Mouse (Mus musculus): ENCODE measurements around the gene Golga4. TPM values are rescaled to one million over a fixed set of nuclear protein-coding genes. Genes with fewer than 3 reads are reported as not detected.
A peak's percentile ranks its signal among the peaks of the same experiment; 100 is the strongest.

Gene Golga4
- 56.5 and 58.7 TPM in 2 replicates for polyA plus RNA-seq (2015; fragmentation: Nextera tagmentation; extraction: Ambion mirVana)

DNA sequence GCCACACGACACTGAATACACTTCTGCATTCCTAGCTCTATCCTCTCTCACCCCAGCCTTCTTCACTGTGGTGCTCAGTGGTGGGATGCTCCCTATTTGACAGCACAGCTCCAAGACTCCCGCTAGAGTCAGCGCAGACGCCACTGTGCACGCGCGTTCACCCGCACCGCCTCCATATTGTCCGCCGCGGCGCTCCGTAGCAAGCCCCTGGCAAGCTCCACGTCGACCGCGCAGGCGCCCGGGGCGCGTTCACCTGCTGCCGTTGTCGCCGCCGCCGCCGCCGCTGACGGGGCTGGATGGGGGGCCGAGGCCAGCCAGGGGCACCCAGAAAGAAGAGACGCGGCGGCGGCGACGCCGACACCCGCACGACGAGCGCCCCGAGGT lies at the start of gene Golga4:
TSS of gene Golga4 (plus strand) at position 248 of the 384 bp plus-strand sequence.
- Histone ChIP-seq H3K27ac (peak within 1 kb of the TSS; percentile 82), H3K27me3 (no peaks in the 10 kb centered on the region), H3K36me3 (no peaks in the 10 kb centered on the region), H3K4me3 (replicated peaks) (peak within 1 kb of the TSS; percentile 94), H3K4me1 (peaks cover 48% of the 10 kb centered on the region), H3K4me2 (peak within 1 kb of the TSS; percentile 95), H3K9me3 (replicated peaks) (no peaks in the 10 kb centered on the region), H3K9ac (peak within 1 kb of the TSS; percentile 93)
- under 1% methylated on average over 43 of the region's 43 CpGs for WGBS
- ATAC-seq (replicated peaks; ENCODE audit: low FRiP score), result peak; percentile 80

DNA sequence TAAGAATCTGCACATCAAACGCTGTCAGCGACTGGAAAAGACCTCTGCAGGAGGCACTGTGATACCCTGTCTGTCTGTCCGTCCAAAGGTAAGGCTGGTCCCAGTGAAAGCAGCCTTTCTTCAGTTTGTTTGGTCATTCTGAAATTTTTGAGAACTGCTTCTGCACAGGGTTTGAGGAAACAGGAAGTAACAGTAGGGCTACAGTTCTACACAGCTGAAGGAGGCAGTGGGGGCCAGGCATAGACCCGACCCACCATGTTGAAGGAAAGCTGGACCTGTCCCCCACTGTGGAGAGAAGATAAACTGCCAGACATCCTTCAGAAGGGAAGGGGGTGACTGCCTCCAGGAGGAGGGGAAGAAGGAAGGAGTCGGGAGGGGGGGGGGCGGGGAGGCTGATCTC lies 49.7 kb upstream of the Golga4 start:
- Histone ChIP-seq H3K36me3 (no peaks in the 10 kb centered on the region), H3K27ac (no peak overlapping the region), H3K27me3 (peaks cover 5% of the 10 kb centered on the region; the same call in 1 of the 2 replicates), H3K9me3 (replicated peaks) (no peaks in the 10 kb centered on the region), H3K4me1 (no peaks in the 10 kb centered on the region), H3K4me3 (replicated peaks) (no peak overlapping the region), H3K9ac (no peak overlapping the region), H3K4me2 (no peak overlapping the region)
- no peak for ATAC-seq (replicated peaks; ENCODE audit: low FRiP score)
- WGBS, result 48% methylated on average over 6 of the region's 6 CpGs

DNA sequence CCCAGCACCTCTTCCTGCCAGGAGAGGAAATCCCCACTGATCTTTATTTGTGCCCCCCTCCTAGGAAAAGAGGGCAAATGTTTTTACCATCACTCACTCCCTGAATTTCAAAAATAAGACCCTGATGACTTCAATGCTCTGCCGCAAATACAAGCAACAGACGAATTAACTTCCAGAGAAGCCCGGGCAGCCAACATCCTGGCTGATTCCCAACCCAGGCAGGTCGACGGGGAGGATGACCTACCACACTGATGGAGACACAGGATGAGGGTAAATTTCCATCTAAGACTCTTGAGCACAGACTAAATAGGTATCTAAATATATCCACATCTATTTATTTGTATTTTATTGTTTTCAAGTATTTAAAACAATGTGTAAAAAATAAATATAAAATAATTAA lies 48.0 kb upstream of the Golga4 start:
- Histone ChIP-seq H3K27ac (no peak overlapping the region), H3K9ac (no peak overlapping the region), H3K9me3 (replicated peaks) (no peaks in the 10 kb centered on the region), H3K36me3 (no peaks in the 10 kb centered on the region), H3K4me2 (no peak overlapping the region), H3K4me3 (replicated peaks) (no peak overlapping the region), H3K27me3 (peaks cover 8% of the 10 kb centered on the region; the same call in 1 of the 2 replicates), H3K4me1 (no peaks in the 10 kb centered on the region)
- no peak for ATAC-seq (replicated peaks; ENCODE audit: low FRiP score)
- WGBS, result 6% methylated on average over 5 of the region's 5 CpGs

DNA sequence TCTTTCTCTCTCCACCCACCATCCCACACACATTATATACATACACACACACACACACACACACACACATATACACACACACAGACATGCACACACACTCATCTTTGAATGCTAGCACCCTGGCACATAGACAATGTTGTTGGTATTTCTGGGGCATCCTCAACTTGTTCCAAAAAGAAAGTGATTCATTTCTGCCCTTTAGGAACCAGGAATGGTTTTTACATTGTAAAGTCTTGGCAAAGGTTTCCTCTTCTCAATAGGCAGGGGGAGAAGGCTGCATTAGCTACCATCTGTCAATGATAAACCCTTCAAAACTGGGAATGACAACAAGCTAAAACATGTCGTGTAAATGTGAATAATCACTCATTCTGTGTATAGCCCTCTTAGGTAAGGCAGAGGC lies 42.0 kb upstream of the Golga4 start:
- peaks cover 50% of the 10 kb centered on the region for H3K27me3 ChIP-seq
- 82% methylated on average over 1 of the region's 1 CpGs for WGBS

DNA sequence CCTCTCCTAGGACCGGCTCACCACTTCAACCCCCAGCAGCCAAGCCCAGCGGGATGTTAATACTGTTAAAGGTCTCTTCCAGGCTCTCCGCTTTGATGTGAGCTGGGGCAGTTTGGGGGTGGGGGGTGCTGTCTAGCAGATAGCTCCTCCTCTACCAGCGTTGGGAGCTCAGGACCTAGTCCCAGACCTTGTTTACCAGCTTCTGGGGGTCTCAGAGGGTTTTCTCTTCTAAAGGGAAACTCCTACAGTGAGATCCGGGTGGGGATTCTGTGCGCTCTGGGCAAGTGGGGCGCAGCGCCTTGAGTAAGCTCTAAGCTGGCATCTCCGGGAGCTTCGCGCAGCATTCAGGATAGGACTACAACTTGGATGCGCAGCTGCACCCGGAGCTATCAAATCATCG lies 37.8 kb upstream of the Golga4 start:
- Histone ChIP-seq H3K9ac (no peak overlapping the region), H3K4me2 (0 out of 2 replicates have a peak overlapping the region, but pooled peaks have one; percentile 25), H3K27me3 (peaks cover 89% of the 10 kb centered on the region), H3K4me1 (peaks cover 9% of the 10 kb centered on the region), H3K4me3 (replicated peaks) (no peak overlapping the region), H3K27ac (no peak overlapping the region), H3K9me3 (replicated peaks) (no peaks in the 10 kb centered on the region), H3K36me3 (no peaks in the 10 kb centered on the region)
- ATAC-seq (replicated peaks; ENCODE audit: low FRiP score), result no peak
- 2% methylated on average over 14 of the region's 14 CpGs for WGBS

More for the DNA sequence above, 42.0 kb upstream of the Golga4 start:
- H3K27ac ChIP-seq, result no peak overlapping the region
- no peak overlapping the region for H3K9ac ChIP-seq
- H3K4me2 ChIP-seq, result no peak overlapping the region
- no peaks in the 10 kb centered on the region for H3K36me3 ChIP-seq
- H3K4me1 ChIP-seq, result peaks cover 3% of the 10 kb centered on the region; the same call in 1 of the 2 replicates
- ATAC-seq (replicated peaks; ENCODE audit: low FRiP score), result no peak
- H3K9me3 ChIP-seq (replicated peaks), result no peaks in the 10 kb centered on the region
- H3K4me3 ChIP-seq (replicated peaks), result no peak overlapping the region

DNA sequence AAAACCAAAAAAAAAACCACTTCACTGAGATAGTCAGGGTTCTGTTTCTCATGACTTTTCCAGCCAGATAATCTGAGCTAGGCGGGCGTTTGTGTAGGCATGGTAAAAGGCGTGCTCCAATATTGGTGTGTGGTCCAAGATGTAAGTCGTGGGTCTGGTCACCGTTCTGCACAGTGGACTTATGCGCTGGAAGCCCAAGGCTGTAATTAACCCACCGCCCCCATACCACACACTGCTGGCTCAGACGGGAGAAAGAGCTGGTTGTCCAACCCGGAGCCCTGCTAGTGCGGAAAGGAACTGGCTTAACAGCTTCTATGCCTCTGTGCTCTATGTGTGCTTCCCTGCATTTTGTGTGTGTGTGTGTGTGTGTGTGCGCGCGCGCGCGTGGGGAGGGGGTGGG lies 36.8 kb upstream of the Golga4 start:
- no peak overlapping the region for H3K4me3 ChIP-seq (replicated peaks)
- no peak overlapping the region for H3K27ac ChIP-seq
- no peaks in the 10 kb centered on the region for H3K9me3 ChIP-seq (replicated peaks)
- no peak overlapping the region for H3K9ac ChIP-seq
- 8% methylated on average over 16 of the region's 16 CpGs for WGBS
- peaks cover 89% of the 10 kb centered on the region for H3K27me3 ChIP-seq
- H3K4me1 ChIP-seq, result peaks cover 9% of the 10 kb centered on the region
- no peaks in the 10 kb centered on the region for H3K36me3 ChIP-seq
- H3K4me2 ChIP-seq, result 0 out of 2 replicates have a peak overlapping the region, but pooled peaks have one; percentile 25
- no peak for ATAC-seq (replicated peaks; ENCODE audit: low FRiP score)

DNA sequence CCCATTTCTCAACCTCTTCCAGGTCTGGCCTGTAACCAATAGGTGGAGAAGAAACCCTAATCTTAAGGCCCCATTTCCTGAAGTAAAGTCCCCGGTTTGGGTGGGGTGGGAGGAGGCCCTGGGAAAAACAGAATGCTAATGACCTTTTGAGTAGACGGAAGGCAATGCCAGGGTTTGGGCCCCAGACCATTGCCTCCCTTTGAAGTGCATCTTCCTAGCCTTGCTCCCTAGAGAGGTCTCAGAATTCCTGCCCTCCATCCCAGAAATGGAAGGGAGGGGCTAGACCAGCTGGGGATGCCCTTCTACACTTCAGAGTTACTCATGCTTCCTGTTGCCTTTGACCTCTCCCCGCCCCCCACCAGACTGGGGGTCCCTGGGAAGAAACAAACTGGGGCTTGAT lies 34.8 kb upstream of the Golga4 start:
- Histone ChIP-seq H3K36me3 (no peaks in the 10 kb centered on the region), H3K9me3 (replicated peaks) (no peaks in the 10 kb centered on the region), H3K27ac (no peak overlapping the region), H3K4me2 (no peak overlapping the region), H3K4me3 (replicated peaks) (no peak overlapping the region), H3K9ac (no peak overlapping the region), H3K27me3 (peaks cover 96% of the 10 kb centered on the region), H3K4me1 (peaks cover 12% of the 10 kb centered on the region)
- no peak for ATAC-seq (replicated peaks; ENCODE audit: low FRiP score)
- WGBS, result 15% methylated on average over 3 of the region's 3 CpGs

DNA sequence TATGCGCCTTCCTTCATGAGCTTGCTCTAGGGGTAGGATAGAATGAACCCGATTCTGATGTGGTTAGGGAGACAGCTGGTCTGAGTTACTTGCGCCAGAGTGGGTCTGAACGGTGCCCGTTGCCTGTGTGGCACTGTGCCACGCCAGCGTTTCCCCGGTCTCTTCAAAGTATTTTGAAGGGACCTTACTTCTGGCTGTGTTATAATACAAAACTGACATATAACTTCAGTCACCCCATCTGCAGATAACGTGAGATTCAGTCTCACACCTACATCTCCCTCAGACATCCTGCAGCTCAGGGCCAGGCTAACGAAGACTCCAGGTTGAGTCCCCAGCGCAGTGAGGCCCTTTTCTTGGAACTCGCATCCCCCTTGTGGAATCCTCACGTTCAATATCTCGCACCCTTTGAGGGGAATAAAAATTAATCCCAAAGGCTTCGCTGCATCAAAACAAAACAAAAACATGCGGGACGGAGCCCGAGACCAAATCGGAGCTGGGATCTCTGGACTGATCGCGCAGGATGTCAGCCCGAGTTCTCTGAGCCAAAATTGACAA lies 29.8 kb upstream of the Golga4 start:
- no peak overlapping the region for H3K9ac ChIP-seq
- H3K4me1 ChIP-seq, result peaks cover 34% of the 10 kb centered on the region
- peak overlapping the region; percentile 48 for H3K4me3 ChIP-seq (replicated peaks)
- peak overlapping the region; percentile 79; the same call in 1 of the 2 replicates for H3K4me2 ChIP-seq
- H3K36me3 ChIP-seq, result no peaks in the 10 kb centered on the region
- no peak overlapping the region for H3K27ac ChIP-seq
- H3K27me3 ChIP-seq, result peaks cover 96% of the 10 kb centered on the region
- 2% methylated on average over 22 of the region's 22 CpGs for WGBS
- no peaks in the 10 kb centered on the region for H3K9me3 ChIP-seq (replicated peaks)
- ATAC-seq (replicated peaks; ENCODE audit: low FRiP score), result no peak

DNA sequence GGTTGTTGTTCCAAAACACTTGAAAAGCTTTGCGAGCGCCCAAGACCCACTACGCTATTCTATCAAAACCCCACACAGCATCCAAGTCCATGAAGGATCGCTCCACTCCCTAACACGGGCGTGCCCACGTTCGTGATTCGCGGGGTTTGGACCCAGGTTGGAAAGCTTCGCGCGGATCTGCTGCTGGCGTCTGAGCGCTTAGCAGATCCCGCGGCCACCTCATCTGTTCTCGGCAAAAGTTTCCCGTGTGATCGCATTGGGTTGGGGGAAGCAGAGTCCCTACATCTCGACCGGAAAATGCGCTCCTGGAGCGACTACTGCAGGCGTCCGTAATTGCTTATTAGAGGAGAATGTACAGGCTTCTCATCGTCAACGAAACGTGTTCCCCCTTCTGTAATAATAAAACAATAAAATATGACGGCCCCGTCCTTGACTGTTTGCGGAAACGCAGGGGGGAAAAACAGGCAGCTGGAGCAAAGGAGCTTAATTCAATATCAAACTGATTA lies 29.2 kb upstream of the Golga4 start:
- peaks cover 96% of the 10 kb centered on the region for H3K27me3 ChIP-seq
- H3K4me1 ChIP-seq, result peaks cover 34% of the 10 kb centered on the region
- H3K9me3 ChIP-seq (replicated peaks), result no peaks in the 10 kb centered on the region
- H3K4me2 ChIP-seq, result peak overlapping the region; percentile 79
- H3K36me3 ChIP-seq, result no peaks in the 10 kb centered on the region
- no peak overlapping the region for H3K9ac ChIP-seq
- no peak overlapping the region for H3K27ac ChIP-seq
- peak overlapping the region; percentile 48 for H3K4me3 ChIP-seq (replicated peaks)
- under 1% methylated on average over 33 of the region's 33 CpGs for WGBS
- ATAC-seq (replicated peaks; ENCODE audit: low FRiP score), result no peak

DNA sequence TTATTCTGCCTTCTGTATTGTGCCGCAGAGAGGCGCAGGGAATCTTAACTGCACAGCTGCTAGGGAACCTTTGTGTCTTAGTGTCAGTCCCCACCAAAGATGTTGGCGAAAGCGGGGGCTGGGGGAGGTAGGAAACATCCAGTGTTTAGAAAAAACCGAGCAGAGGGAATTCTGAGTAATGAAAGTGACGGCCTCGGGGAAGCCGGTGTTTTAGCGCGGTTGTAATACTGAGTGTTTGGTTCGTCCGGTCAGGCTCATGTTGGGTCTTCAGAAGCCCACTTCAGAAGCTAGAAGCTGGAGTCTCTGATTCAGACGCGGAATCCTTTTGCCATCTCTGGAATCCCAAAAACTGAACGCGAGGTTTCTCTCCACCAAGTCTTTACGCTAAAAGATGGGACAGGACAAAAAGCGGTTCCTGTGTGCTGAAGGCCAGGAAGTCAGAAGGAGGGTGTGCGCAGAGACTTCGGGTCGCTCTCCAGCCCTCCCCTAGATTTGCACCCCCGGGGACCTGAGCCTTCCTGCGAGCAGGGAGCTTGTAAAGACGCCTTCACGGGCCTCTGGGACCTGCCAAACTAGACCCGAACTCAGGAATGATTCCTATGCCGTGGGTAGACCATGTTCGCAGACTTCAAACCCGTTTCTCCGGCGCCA lies 28.7 kb upstream of the Golga4 start:
- Histone ChIP-seq H3K27me3 (peaks cover 96% of the 10 kb centered on the region), H3K4me3 (replicated peaks) (peak overlapping the region; percentile 48), H3K36me3 (no peaks in the 10 kb centered on the region), H3K9me3 (replicated peaks) (no peaks in the 10 kb centered on the region), H3K27ac (no peak overlapping the region), H3K4me2 (peak overlapping the region; percentile 79), H3K9ac (no peak overlapping the region), H3K4me1 (peaks cover 34% of the 10 kb centered on the region)
- ATAC-seq (replicated peaks; ENCODE audit: low FRiP score), result no peak
- WGBS, result under 1% methylated on average over 31 of the region's 31 CpGs

DNA sequence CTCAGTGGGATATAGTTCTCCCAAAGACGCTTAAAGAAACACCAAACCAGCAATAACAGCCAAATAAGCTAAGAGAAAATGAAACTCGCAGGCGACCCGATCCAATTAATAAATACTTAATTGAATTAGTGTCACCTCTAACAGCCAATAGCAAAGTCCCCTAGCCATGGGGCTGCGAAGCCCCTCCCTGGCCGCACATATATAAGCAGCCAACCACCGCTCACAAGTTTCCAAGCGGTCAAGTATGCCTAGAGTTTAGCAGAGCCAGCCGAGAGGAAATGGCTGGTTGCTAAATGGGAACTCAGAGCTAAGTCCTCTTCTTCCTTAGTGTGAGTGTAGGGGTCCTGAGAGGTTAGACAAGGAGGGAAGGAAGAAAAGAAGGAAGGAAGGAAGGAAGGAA lies 28.1 kb upstream of the Golga4 start, which contains the start of gene Eomes:
TSS of gene Eomes (plus strand) at position 252 of the 400 bp plus-strand sequence.
- Histone ChIP-seq H3K9ac (0 out of 2 replicates have a peak within 1 kb of the TSS, but pooled peaks have one; percentile 21), H3K4me1 (peaks cover 34% of the 10 kb centered on the region), H3K36me3 (no peaks in the 10 kb centered on the region), H3K27me3 (peaks cover 96% of the 10 kb centered on the region), H3K4me3 (replicated peaks) (peak within 1 kb of the TSS; percentile 48), H3K9me3 (replicated peaks) (no peaks in the 10 kb centered on the region), H3K27ac (no peak within 1 kb of the TSS), H3K4me2 (peak within 1 kb of the TSS; percentile 79)
- under 1% methylated on average over 9 of the region's 9 CpGs for WGBS
- ATAC-seq (replicated peaks; ENCODE audit: low FRiP score), result 0 out of 2 replicates have a peak, but pooled peaks have one; percentile 37

DNA sequence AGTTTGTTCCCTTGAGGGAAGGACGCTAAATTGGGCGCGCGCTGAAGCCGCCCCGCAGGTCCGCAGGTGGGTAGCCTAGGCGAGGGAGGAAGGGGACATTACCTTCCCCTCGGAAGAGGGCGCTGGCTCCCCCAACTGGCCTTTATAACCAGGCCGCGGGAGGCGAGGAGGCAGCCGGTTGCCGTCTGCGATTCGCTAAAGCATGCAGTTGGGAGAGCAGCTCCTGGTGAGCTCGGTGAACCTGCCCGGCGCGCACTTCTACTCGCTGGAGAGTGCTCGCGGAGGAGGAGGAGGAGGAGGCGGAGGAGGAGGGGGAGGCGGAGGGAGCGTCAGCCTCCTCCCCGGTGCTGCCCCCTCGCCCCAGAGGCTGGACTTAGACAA lies 27.6 kb upstream of the Golga4 start:
- Histone ChIP-seq H3K4me3 (replicated peaks) (peak overlapping the region; percentile 48), H3K27ac (no peak overlapping the region), H3K4me1 (peaks cover 34% of the 10 kb centered on the region), H3K9me3 (replicated peaks) (no peaks in the 10 kb centered on the region), H3K36me3 (no peaks in the 10 kb centered on the region), H3K4me2 (peak overlapping the region; percentile 79), H3K9ac (no peak overlapping the region), H3K27me3 (peaks cover 97% of the 10 kb centered on the region)
- WGBS, result 0% methylated on average over 19 of the region's 29 CpGs
- ATAC-seq (replicated peaks; ENCODE audit: low FRiP score), result peak; percentile 45; the same call in 1 of the 2 replicates

Measured in kidney, embryonic 15.5 days (tissue).